Mouse (Mus musculus): ENCODE measurements at regions not wholly inside any gene's neighbourhood (a gene's known extent, or its start where the extent isn't known, plus 50 kb on each side); places are given as distances from the start of the nearest gene placed in this dataset.
A peak's percentile ranks its signal among the peaks of the same experiment; 100 is the strongest.

DNA sequence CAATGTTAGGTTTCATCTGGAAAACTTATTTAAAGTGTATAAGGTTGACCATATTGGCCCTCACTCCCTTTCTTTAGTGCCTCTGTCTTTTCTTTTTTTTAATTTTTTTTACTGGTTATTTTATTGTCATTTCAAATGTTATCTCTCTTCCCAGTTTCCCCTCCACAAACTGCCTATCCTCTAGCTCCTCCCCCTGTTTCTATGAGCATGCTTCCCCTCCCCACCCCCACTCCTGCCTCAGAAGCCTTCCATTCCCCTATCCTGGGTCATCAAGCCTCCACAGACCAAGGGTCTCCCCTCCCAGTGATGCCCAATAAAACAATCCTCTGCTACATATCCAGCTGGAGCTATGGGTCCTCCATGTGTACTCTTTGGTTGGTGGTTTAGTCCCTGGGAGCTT is 2134.9 kb upstream of the Lrrc6 start:
- Histone ChIP-seq H3K4me1 (no peaks in the 10 kb centered on the region), H3K4me2 (no peak overlapping the region), H3K9ac (no peak overlapping the region), H3K36me3 (no peaks in the 10 kb centered on the region), H3K9me3 (no peaks in the 10 kb centered on the region), H3K27ac (replicated peaks) (no peak overlapping the region), H3K4me3 (no peak overlapping the region), H3K27me3 (replicated peaks) (no peaks in the 10 kb centered on the region)
- ATAC-seq (ENCODE audit: extremely low read depth, insufficient number of reproducible peaks, low FRiP score, low TSS enrichment), result no peak

DNA sequence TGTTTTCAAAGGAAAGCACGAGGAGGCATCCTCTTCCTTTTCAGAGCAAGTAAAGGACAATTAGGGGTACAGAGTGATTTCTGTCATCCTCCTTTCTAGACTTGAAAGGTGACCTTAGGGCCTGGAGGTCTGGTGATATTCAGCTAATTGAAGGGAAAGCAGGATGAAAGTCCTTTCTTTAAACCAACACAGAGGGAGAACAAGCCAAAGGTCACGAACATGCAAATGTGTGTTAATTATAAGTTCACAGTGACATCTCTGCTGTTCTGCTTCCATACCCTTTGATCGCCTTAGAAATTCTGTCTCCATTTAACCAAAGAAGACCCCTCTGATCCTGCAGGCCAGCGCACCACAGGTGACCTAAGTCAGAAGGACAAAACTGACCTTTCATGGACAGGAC is 2126.3 kb upstream of the Lrrc6 start:
- Histone ChIP-seq H3K27ac (replicated peaks) (no peak overlapping the region), H3K4me2 (no peak overlapping the region), H3K36me3 (no peaks in the 10 kb centered on the region), H3K9me3 (no peaks in the 10 kb centered on the region), H3K4me1 (no peaks in the 10 kb centered on the region), H3K27me3 (replicated peaks) (no peaks in the 10 kb centered on the region), H3K4me3 (no peak overlapping the region), H3K9ac (no peak overlapping the region)
- ATAC-seq (ENCODE audit: extremely low read depth, insufficient number of reproducible peaks, low FRiP score, low TSS enrichment), result no peak
- 75% methylated on average over 4 of the region's 4 CpGs for WGBS

DNA sequence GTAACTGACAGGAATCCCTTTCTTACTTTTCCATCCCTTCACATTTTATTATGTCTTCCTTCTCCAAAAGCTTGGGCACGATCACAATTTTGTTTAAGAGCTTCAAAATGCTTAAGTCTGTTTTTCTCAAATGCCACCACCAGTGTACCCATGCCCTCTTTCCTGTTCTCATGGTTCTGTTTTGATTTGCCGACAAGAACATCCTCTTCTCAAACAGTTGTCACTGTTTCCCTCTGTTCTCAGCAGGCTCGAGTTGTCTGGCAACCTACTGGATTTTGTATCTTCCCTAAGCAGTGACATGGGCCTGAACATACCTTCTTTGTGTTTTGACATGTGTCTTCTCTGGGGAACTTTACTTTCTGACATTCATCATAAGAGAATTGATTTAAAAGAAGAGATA is 2124.1 kb upstream of the Lrrc6 start:
- Histone ChIP-seq H3K4me3 (no peak overlapping the region), H3K4me1 (no peaks in the 10 kb centered on the region), H3K36me3 (no peaks in the 10 kb centered on the region), H3K27me3 (replicated peaks) (no peaks in the 10 kb centered on the region), H3K9me3 (no peaks in the 10 kb centered on the region), H3K4me2 (no peak overlapping the region), H3K9ac (no peak overlapping the region), H3K27ac (replicated peaks) (no peak overlapping the region)
- ATAC-seq (ENCODE audit: extremely low read depth, insufficient number of reproducible peaks, low FRiP score, low TSS enrichment), result no peak
- 44% methylated on average over 3 of the region's 3 CpGs for whole genome bisulfite sequencing

DNA sequence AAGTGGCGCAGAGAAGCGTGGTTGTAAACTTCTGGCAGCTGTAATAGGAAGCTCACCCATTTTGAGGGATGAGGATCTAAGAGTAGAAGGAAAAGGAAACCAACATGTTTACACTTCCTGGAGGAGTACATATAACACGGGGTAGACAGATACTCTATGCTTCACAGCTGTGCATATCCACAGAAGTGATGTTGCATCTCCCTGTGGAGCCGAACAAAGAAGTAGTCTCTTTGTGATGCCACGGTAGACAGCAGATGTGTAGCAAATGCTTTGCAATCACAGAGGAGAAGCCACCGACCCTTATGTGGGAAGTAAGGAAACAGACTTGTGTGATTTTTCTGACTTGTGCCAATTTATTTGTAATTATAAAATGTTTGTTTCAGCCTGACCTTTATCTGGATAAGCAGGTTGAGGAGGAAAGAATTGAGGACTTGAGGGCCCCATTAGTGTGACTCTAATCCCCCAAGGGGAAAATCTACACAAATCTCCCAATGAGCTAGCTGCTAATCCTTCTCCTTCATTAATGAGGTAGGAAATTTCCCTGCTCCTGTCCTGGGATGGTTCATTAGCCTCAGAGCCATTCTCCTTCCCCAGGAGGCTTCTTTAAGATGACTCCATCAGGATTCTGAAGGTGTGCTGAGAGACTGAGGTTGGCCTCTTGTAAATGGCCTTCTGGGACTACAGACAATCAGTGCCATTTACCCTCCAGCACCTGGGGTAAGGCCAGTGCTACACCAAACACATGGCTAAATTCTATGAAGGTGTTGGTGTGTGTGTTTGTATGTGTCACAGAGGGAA is 2119.9 kb upstream of the Lrrc6 start:
- no peaks in the 10 kb centered on the region for H3K36me3 ChIP-seq

DNA sequence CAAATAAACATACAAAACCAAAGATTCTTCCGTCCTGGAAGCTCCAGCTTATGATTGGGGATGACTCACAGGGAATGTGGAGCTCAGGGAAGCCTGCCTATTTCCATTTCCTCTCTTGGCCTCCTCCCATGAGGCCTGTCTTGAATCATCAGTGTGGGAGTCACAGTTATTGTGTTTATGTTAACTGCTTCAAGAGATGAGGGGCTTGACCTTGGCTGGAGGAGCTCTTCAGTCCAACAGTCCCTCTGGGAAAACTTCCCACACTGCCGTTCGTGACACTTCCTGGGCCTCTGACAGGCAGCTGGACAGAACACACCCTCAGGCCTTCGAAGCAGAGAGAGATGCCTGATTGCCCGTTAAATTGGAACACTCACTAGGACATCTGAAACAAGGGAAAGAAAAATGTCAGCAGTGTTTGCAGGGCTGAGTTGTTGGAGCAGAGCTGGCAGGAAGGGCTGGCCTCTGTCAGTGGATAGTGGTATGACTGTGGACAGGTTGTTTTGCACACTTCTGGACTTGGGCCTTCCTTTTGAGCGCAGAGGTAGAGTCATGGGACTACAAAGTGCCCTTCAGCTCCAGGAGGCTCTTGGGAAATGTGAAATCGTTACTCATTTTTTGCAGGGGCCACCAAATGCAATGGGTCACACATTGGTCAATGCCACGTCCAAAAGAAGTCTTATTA is 2105.5 kb upstream of the Lrrc6 start:
- Histone ChIP-seq H3K27me3 (replicated peaks) (no peaks in the 10 kb centered on the region), H3K4me2 (no peak overlapping the region), H3K9ac (no peak overlapping the region), H3K4me3 (no peak overlapping the region), H3K9me3 (no peaks in the 10 kb centered on the region), H3K4me1 (peaks cover 11% of the 10 kb centered on the region), H3K36me3 (no peaks in the 10 kb centered on the region), H3K27ac (replicated peaks) (peak overlapping the region; percentile 50)
- 40% methylated on average over 8 of the region's 8 CpGs for WGBS
- no peak for ATAC-seq (ENCODE audit: extremely low read depth, insufficient number of reproducible peaks, low FRiP score, low TSS enrichment)

More for the DNA sequence above, 2119.9 kb upstream of the Lrrc6 start:
- Histone ChIP-seq H3K9ac (no peak overlapping the region), H3K4me1 (no peaks in the 10 kb centered on the region), H3K27me3 (replicated peaks) (no peaks in the 10 kb centered on the region), H3K4me3 (no peak overlapping the region), H3K9me3 (no peaks in the 10 kb centered on the region), H3K27ac (replicated peaks) (no peak overlapping the region), H3K4me2 (no peak overlapping the region)
- no peak for ATAC-seq (ENCODE audit: extremely low read depth, insufficient number of reproducible peaks, low FRiP score, low TSS enrichment)
- WGBS, result 70% methylated on average over 6 of the region's 6 CpGs

DNA sequence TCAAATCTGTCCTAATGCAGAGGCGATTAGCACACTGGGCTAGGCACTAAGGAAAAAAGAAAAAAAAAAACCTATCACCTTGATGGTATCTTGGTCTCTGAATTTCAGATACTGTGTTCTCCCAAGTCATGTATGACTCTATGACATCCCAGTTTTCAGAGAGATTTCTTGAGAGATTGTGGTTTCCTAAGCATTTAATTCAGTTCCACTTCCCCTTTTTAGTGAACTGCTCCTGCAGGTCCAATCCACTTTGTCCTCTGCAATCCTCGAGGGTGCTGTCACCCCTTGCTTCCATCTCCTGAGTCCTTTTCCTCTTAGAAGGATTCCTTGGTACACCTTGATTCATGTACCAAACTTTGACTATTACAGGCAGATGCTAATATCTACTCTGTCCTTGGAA is 2104.8 kb upstream of the Lrrc6 start:
- no peaks in the 10 kb centered on the region for H3K27me3 ChIP-seq (replicated peaks)
- WGBS, result 63% methylated on average over 2 of the region's 2 CpGs
- no peaks in the 10 kb centered on the region for H3K36me3 ChIP-seq
- H3K9me3 ChIP-seq, result no peaks in the 10 kb centered on the region
- H3K4me3 ChIP-seq, result no peak overlapping the region
- H3K4me1 ChIP-seq, result peaks cover 11% of the 10 kb centered on the region
- H3K4me2 ChIP-seq, result no peak overlapping the region
- no peak overlapping the region for H3K9ac ChIP-seq
- ATAC-seq (ENCODE audit: extremely low read depth, insufficient number of reproducible peaks, low FRiP score, low TSS enrichment), result no peak
- no peak overlapping the region for H3K27ac ChIP-seq (replicated peaks)

DNA sequence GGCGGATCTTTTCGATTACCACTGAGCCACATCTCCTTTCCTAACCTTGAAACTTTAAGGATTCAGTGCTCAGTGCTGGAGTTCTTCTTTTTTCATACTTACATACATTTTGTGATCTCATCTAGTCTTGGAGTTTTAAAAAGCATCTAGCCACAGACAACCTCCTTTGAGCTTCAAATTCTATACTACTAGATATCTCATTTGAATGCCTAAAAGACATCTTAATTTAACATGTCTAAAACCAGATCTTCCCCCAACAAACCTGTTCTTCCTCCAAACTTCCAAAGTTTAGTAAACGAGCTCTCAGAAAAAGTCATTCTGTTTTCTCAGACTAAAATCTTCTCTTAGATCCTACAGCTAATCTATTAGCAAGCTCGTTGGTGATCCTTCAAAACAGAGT is 2081.5 kb upstream of the Lrrc6 start:
- Histone ChIP-seq H3K4me3 (no peak overlapping the region), H3K36me3 (no peaks in the 10 kb centered on the region), H3K4me1 (no peaks in the 10 kb centered on the region), H3K27me3 (replicated peaks) (no peaks in the 10 kb centered on the region), H3K4me2 (no peak overlapping the region), H3K27ac (replicated peaks) (no peak overlapping the region), H3K9ac (no peak overlapping the region), H3K9me3 (no peaks in the 10 kb centered on the region)
- 67% methylated on average over 4 of the region's 4 CpGs for WGBS
- ATAC-seq (ENCODE audit: extremely low read depth, insufficient number of reproducible peaks, low FRiP score, low TSS enrichment), result no peak

DNA sequence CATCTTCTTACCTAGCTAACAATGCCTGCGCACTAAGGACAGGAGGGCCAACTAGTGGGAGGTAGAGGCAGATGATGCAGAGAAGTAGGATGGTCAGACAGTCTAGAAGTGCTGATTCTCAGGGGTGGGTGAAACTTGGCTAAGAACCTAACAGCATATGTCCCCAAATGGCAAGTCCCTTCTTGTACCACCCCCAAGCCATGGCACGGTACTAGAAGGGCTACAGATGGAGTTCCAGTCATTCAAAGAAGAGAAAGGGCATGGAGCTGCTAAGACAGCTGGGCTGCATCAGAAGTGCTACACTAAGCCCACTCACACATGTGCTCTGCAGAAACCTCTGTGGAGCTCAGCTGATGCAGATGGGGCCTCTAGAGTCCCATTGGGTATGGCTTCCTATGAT is 2078.8 kb upstream of the Lrrc6 start:
- Histone ChIP-seq H3K36me3 (no peaks in the 10 kb centered on the region), H3K9ac (no peak overlapping the region), H3K27ac (replicated peaks) (no peak overlapping the region), H3K4me3 (no peak overlapping the region), H3K9me3 (no peaks in the 10 kb centered on the region), H3K4me1 (no peaks in the 10 kb centered on the region), H3K4me2 (no peak overlapping the region), H3K27me3 (replicated peaks) (no peaks in the 10 kb centered on the region)
- WGBS, result 87% methylated on average over 2 of the region's 2 CpGs
- ATAC-seq (ENCODE audit: extremely low read depth, insufficient number of reproducible peaks, low FRiP score, low TSS enrichment), result no peak

DNA sequence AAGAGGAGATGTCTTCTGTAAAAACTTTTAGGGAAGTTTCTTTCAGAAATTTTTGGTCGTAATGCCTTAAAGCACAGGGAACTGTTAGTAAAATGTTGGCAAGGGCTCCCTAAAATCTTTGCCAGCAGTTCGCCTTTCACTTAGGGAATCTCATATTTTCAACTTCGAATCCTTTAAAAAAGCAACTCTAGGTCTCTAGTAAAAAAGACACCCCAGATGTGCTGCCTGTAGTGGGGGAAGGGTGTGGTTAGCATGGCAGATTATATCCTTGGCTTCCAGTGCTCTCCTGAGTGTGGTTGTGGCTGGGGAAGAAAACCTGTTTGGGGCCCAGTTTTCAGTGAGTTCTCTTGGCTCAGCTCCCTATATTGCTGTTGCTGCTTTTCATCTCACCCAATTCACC is 2059.9 kb upstream of the Lrrc6 start:
- no peak for ATAC-seq (ENCODE audit: extremely low read depth, insufficient number of reproducible peaks, low FRiP score, low TSS enrichment)
- no peaks in the 10 kb centered on the region for H3K9me3 ChIP-seq
- H3K27ac ChIP-seq (replicated peaks), result no peak overlapping the region
- no peaks in the 10 kb centered on the region for H3K36me3 ChIP-seq
- no peaks in the 10 kb centered on the region for H3K27me3 ChIP-seq (replicated peaks)
- no peak overlapping the region for H3K4me3 ChIP-seq
- 65% methylated on average over 3 of the region's 3 CpGs for WGBS
- 0 out of 2 replicates have a peak, but pooled peaks cover 2% of the 10 kb centered on the region for H3K4me1 ChIP-seq
- no peak overlapping the region for H3K4me2 ChIP-seq
- no peak overlapping the region for H3K9ac ChIP-seq

DNA sequence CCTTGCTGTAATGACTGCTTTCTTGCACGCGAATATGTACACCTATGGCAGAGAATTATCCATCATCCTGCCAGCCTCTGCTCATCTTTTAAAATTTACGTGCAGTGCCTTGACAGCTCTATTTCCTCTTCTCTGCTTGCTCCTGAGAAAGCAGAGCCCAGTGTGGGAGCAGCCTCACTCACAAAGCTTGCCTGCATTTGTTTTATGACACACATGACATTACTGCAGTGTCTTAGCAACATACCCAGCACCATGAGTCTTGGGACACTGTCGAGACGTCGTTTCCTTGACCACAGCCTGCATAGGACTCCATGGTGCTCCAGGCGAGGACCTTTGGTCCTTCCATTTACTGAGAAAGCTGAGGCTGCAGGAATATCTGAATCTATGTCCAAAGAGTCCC is 2055.4 kb upstream of the Lrrc6 start:
- H3K27me3 ChIP-seq (replicated peaks), result no peaks in the 10 kb centered on the region
- H3K4me2 ChIP-seq, result no peak overlapping the region
- no peak for ATAC-seq (ENCODE audit: extremely low read depth, insufficient number of reproducible peaks, low FRiP score, low TSS enrichment)
- WGBS, result 69% methylated on average over 7 of the region's 7 CpGs
- H3K27ac ChIP-seq (replicated peaks), result no peak overlapping the region
- no peaks in the 10 kb centered on the region for H3K9me3 ChIP-seq
- H3K9ac ChIP-seq, result no peak overlapping the region
- H3K4me3 ChIP-seq, result no peak overlapping the region
- H3K36me3 ChIP-seq, result no peaks in the 10 kb centered on the region
- H3K4me1 ChIP-seq, result no peaks in the 10 kb centered on the region

DNA sequence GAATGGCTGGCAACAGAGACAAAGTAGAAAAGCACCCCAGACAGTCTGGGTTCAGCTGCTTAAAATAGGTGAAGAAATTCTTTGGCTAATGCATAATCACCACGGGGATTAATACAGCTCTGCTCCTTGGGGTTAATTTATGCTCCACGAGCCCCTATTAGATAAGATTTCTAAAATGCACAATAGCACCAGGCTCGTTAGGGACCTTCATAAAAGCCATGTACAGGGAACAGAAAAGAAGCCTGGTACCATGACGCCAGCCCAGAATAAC is 2035.3 kb upstream of the Lrrc6 start:
- H3K4me2 ChIP-seq, result no peak overlapping the region
- no peak overlapping the region for H3K27ac ChIP-seq (replicated peaks)
- H3K9ac ChIP-seq, result no peak overlapping the region
- WGBS, result 45% methylated on average over 4 of the region's 4 CpGs
- H3K9me3 ChIP-seq, result no peaks in the 10 kb centered on the region
- no peak overlapping the region for H3K4me3 ChIP-seq
- H3K4me1 ChIP-seq, result peaks cover 20% of the 10 kb centered on the region
- no peak for ATAC-seq (ENCODE audit: extremely low read depth, insufficient number of reproducible peaks, low FRiP score, low TSS enrichment)
- no peaks in the 10 kb centered on the region for H3K27me3 ChIP-seq (replicated peaks)
- no peaks in the 10 kb centered on the region for H3K36me3 ChIP-seq
